Mouse (Mus musculus) stomach, postnatal 0 days (tissue): Measurements from ENCODE around the gene Alg3. TPM values are rescaled to one million over a fixed set of nuclear protein-coding genes. Genes with fewer than 3 reads are reported as not detected.

Source experiments
- ATAC-seq: fragments of 200-750 bp; cut with Nextera tagmentation; 2 replicates; pipeline ENCODE4 v1.8.0; 2017; ENCODE audit not compliant: low FRiP score, low TSS enrichment
- DNase-seq: peaks from one replicate; pipeline ENCODE4 v3.0.0-alpha.2; 2016; ENCODE audit warnings: low spot score
- H3K27ac ChIP-seq: fragments of 300-500 bp; sonication (generic); replicated peaks from 2 replicates; pipeline ENCODE4 v1.5.1; 2014; ENCODE audit warnings: mild to moderate bottlenecking, control low read depth
- H3K27me3 ChIP-seq: fragments of 300-500 bp; sonication (generic); 2 replicates; pipeline ENCODE4 v1.6.1; 2014; ENCODE audit warnings: low read length; ENCODE audit not compliant: control insufficient read depth, insufficient read depth
- H3K36me3 ChIP-seq: fragments of 300-500 bp; sonication (generic); 2 replicates; pipeline ENCODE4 v1.6.1; 2014; ENCODE audit warnings: low read length, mixed read lengths; ENCODE audit not compliant: control insufficient read depth, insufficient read depth
- H3K4me1 ChIP-seq: fragments of 300-500 bp; sonication (generic); replicated peaks from 2 replicates; pipeline ENCODE4 v1.6.1; 2014; ENCODE audit warnings: antibody characterized with exemption; ENCODE audit not compliant: control insufficient read depth, insufficient read depth
- H3K4me2 ChIP-seq: fragments of 300-500 bp; sonication (generic); replicated peaks from 2 replicates; pipeline ENCODE4 v1.6.1; 2014; ENCODE audit warnings: low read depth, mild to moderate bottlenecking, control low read depth, moderate library complexity
- H3K4me3 ChIP-seq: fragments of 300-500 bp; sonication (generic); 2 replicates; pipeline ENCODE4 v1.5.1; 2014; ENCODE audit warnings: low read depth, low read length, control low read depth
- H3K9ac ChIP-seq: fragments of 300-500 bp; sonication (generic); 2 replicates; pipeline ENCODE4 v1.6.1; 2014; ENCODE audit warnings: mild to moderate bottlenecking, low read length, control low read depth, mixed read lengths
- H3K9me3 ChIP-seq: fragments of 300-500 bp; sonication (generic); 2 replicates; pipeline ENCODE4 v1.6.1; 2016; ENCODE audit warnings: low read length; ENCODE audit not compliant: control insufficient read depth
- CTCF ChIP-seq: IDR thresholded peaks from 2 replicates; pipeline ENCODE4 v1.5.1; 2016; ENCODE audit warnings: antibody characterized with exemption, low read depth, mild to moderate bottlenecking, moderate library complexity
- EP300 ChIP-seq: optimal IDR thresholded peaks from 2 replicates; pipeline ENCODE3; 2016; ENCODE audit warnings: antibody characterized with exemption
- WGBS: fragments of 180-500 bp; shearing (Covaris S2); extraction: QIAGEN DNeasy Blood & Tissue Kit; methylation state at CpG from one replicate; pipeline ENCODE4 v1.1.7; 2014; 5-methylcytosine and 5-hydroxymethylcytosine counted together
- polyA plus RNA-seq: library from polyadenylated mRNA; unstranded; fragments of >200 nt; fragmentation: Nextera tagmentation; extraction: Ambion mirVana; gene quantifications from 2 replicates; pipeline ENCODE4 v1.2.1, GENCODE M21; 2015

The Alg3 gene
- polyA plus RNA-seq, 1 experiment from 2014 or later = 24.5 TPM

DNA sequence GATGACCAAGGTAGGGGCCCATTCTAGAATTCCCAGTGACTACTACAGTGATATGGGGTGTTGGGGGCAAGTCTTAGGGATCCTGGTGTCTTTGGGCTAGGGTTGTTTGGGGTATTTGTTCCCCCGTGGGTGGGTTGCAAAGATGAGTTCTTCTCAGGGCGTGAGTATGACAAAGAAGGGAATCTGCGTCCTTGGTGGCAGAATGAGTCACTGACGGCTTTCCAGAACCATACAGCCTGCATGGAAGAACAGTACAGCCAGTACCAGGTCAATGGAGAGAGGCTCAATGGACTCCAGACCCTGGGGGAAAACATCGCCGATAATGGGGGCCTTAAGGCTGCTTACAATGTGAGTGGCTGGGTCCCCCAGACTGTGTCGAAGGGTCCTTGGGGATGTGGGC lies 32.4 kb upstream of the Alg3 start:
- ATAC-seq = no peak
- H3K9ac ChIP-seq = no peak overlapping the region
- H3K27ac ChIP-seq = no peak overlapping the region
- H3K27me3 ChIP-seq = no peaks in the 10 kb centered on the region
- H3K9me3 ChIP-seq = no peaks in the 10 kb centered on the region
- TF ChIP-seq CTCF (no peak), EP300 (no peak)
- 82% methylated on average over 7 of the region's 7 CpGs for WGBS
- no peaks in the 10 kb centered on the region for H3K4me1 ChIP-seq
- H3K36me3 ChIP-seq = no peaks in the 10 kb centered on the region
- H3K4me3 ChIP-seq = no peak overlapping the region
- H3K4me2 ChIP-seq = no peak overlapping the region
- DNase-seq = no peak

DNA sequence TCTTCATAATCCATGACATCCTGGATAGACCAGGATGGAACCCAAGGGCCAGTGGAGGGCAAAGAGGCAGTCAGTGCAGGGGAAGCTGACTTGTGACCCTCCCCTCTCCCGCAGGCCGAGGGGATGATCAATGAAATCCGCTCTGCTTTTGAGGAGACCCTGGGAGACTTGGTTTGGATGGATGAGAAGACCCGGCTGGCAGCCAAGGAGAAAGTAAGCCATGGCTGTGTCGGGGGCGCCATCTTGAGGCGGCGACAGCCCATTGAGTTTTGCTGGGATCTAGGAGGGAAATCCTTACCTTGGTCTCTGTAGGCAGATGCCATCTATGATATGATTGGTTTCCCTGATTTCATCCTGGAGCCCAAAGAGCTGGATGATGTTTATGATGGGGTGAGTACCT lies 30.6 kb upstream of the Alg3 start:
- ATAC-seq = 0 out of 2 replicates have a peak, but pooled peaks have one; percentile 31
- H3K27me3 ChIP-seq = no peaks in the 10 kb centered on the region
- H3K9ac ChIP-seq = no peak overlapping the region
- H3K9me3 ChIP-seq = no peaks in the 10 kb centered on the region
- no peaks in the 10 kb centered on the region for H3K36me3 ChIP-seq
- no peak overlapping the region for H3K4me2 ChIP-seq
- H3K4me3 ChIP-seq = no peak overlapping the region
- TF ChIP-seq EP300 = no peak
- peak; percentile 90 for TF ChIP-seq CTCF
- H3K27ac ChIP-seq = no peak overlapping the region
- under 1% methylated on average over 8 of the region's 8 CpGs for WGBS
- DNase-seq = peak; percentile 73
- H3K4me1 ChIP-seq = no peaks in the 10 kb centered on the region

DNA sequence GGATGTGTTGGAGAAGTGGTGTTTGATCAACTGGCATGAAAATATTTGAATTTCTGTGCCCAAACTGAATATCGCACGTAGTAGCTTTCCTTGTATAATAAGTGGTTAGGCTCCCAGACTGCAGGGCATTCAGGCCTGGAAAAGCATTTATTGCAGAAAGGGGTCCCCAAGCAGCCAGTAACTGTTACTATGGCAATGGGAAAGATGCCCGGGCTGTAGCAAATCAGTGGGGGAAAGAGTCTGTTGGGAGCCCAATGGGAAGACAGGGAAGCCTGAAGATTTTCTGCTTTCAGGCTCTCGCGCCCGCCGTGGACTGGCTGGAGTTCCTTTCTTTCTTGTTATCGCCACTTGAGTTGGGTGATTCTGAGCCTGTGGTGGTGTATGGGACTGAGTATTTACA lies 26.8 kb upstream of the Alg3 start:
- ATAC-seq (no peak), DNase-seq (no peak)
- Histone ChIP-seq H3K9me3 (no peaks in the 10 kb centered on the region), H3K36me3 (no peaks in the 10 kb centered on the region), H3K9ac (no peak overlapping the region), H3K27ac (no peak overlapping the region), H3K4me3 (no peak overlapping the region), H3K4me2 (no peak overlapping the region), H3K4me1 (no peaks in the 10 kb centered on the region), H3K27me3 (no peaks in the 10 kb centered on the region)
- 79% methylated on average over 8 of the region's 8 CpGs for WGBS
- TF ChIP-seq EP300 (no peak), CTCF (no peak)

DNA sequence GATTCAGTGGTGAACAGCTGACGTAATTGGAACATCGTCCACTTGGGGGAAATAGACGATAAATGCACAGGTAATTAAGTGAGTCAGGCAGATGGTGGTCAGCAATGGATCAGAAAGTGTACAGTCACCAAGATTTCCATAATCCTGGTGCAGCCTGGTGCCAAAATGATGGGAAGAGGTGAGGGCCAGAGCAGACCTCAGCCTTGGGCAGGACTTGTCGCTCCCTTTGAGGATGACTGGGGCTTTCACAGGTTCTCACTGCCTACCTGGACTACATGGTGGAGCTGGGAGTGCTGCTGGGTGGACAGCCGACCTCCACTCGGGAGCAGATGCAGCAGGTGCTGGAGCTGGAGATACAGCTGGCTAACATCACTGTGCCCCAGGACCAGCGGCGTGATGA lies 25.9 kb upstream of the Alg3 start:
- Histone ChIP-seq H3K4me2 (no peak overlapping the region), H3K4me1 (no peaks in the 10 kb centered on the region), H3K27me3 (no peaks in the 10 kb centered on the region), H3K27ac (no peak overlapping the region), H3K4me3 (no peak overlapping the region), H3K9me3 (no peaks in the 10 kb centered on the region), H3K36me3 (no peaks in the 10 kb centered on the region), H3K9ac (no peak overlapping the region)
- WGBS = 80% methylated on average over 8 of the region's 8 CpGs
- ATAC-seq (no peak), DNase-seq (no peak)
- TF ChIP-seq EP300 (no peak), CTCF (no peak)

DNA sequence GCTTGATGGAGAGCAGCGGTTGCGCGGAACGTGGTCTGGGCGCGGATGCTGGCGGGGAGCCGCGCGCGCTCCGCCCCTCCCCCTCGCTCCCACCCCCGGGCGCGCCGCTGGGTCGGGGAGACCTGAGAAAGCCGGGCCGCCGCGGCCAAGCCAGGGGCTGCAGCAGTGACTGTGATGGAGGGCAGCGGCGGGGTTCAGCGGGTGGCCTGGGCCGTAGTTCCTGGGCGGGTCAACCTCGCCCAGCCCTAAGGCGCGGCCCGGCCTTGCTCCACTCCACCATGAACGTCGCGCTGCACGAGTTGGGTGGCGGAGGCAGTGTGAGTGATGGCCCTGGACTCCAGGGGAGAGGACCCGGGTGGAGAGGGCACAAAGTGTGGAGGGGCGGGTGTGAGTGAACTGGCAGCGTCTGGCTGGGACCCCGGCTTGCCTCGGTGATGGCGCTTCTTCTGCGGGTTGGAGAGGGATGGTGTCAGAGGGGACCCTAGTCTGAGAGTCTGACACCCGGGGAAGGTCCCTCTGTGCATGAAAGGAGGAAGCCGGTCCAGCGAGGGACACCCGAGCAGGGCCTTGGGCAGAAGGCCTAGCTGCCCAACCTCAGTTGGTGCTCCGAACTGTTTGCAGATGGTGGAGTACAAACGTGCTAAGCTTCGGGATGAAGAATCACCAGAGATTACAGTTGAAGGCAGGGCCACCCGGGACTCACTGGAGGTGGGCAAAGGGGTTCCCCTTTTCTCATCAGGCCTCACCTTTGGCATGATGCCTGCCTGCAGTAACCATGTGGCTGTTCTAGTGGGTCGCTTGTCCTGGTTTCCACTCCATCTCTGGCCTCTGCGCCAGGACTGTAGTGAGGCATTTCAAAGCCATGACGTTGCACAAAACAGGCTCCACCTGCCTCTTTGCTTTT lies 18.4 kb upstream of the Alg3 start, which contains the start of gene Ece2:
TSS of gene Ece2 (plus strand) at position 98 of the 904 bp plus-strand sequence.
- Histone ChIP-seq H3K4me3 (peak within 1 kb of the TSS; percentile 39), H3K27me3 (no peaks in the 10 kb centered on the region), H3K4me2 (peak within 1 kb of the TSS; percentile 73), H3K36me3 (no peaks in the 10 kb centered on the region), H3K27ac (no peak within 1 kb of the TSS), H3K4me1 (no peaks in the 10 kb centered on the region), H3K9ac (peak within 1 kb of the TSS; percentile 48; the same call in 1 of the 2 replicates), H3K9me3 (no peaks in the 10 kb centered on the region)
- 7% methylated on average over 49 of the region's 54 CpGs for WGBS
- DNase-seq = peak; percentile 41
- peak; percentile 60; the same call in 1 of the 2 replicates for ATAC-seq
- TF ChIP-seq EP300 (no peak), CTCF (no peak)

DNA sequence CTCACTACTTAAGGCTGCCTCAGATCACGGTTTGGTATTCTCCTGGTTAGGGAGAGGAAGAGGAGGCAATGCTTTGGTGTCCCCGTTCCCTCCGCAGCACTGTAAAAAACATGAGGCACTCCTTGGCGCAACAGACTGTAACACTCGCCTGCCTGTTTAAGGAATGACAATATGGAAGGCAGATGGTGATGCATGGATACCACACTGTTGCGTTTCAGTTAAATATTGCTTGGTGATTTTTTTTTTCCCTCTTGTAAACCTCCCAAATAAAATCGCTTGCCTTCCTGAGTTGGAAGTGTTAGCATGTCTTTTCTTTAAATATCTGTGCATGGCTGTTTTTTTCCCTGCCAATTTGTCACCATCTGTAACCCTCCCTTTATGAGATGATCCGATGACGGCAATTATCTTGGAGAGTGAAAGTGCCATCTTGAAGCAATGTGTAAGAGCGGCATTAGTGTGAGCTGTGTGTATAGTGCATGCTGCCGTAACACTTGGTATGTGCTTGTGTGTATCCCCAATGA lies 17.4 kb upstream of the Alg3 start:
- DNase-seq (no peak), ATAC-seq (no peak)
- no peak overlapping the region for H3K4me3 ChIP-seq
- no peaks in the 10 kb centered on the region for H3K36me3 ChIP-seq
- no peak for TF ChIP-seq CTCF
- TF ChIP-seq EP300 = no peak
- H3K9me3 ChIP-seq = no peaks in the 10 kb centered on the region
- H3K27me3 ChIP-seq = no peaks in the 10 kb centered on the region
- no peak overlapping the region for H3K4me2 ChIP-seq
- no peaks in the 10 kb centered on the region for H3K4me1 ChIP-seq
- H3K27ac ChIP-seq = no peak overlapping the region
- 59% methylated on average over 11 of the region's 11 CpGs for WGBS
- no peak overlapping the region for H3K9ac ChIP-seq
